Mouse (Mus musculus) C2C12 (cell line): ENCODE results near the gene Dock7.
A peak's percentile ranks its signal among the peaks of the same experiment; 100 is the strongest.

Experiments
- CEBPB ChIP-seq: IDR thresholded peaks from one replicate; pipeline ENCODE4 v1.6.1; 2011; ENCODE audit warnings: low read depth, mild to moderate bottlenecking, control low read depth, moderate library complexity
- CTCF ChIP-seq: IDR thresholded peaks from one replicate; pipeline ENCODE4 v1.5.1; 2011; ENCODE audit not compliant: control insufficient read depth, insufficient read depth, insufficient read length
- FOSL1 ChIP-seq: IDR thresholded peaks from one replicate; pipeline ENCODE4 v1.8.0; 2011; ENCODE audit warnings: mild to moderate bottlenecking, low read length; ENCODE audit not compliant: poor library complexity, insufficient read depth, severe bottlenecking
- MAX ChIP-seq: IDR thresholded peaks from one replicate; pipeline ENCODE4 v1.6.1; 2011; ENCODE audit warnings: mild to moderate bottlenecking, control low read depth
- MYOD1 ChIP-seq: IDR thresholded peaks from one replicate; pipeline ENCODE4 v1.6.1; 2011; ENCODE audit warnings: low read depth; ENCODE audit not compliant: control insufficient read depth, insufficient read length
- MYOG ChIP-seq: IDR thresholded peaks from one replicate; pipeline ENCODE4 v1.6.1; 2011; ENCODE audit not compliant: control insufficient read depth, insufficient read length; ENCODE audit errors: extremely low read depth
- USF1 ChIP-seq: IDR thresholded peaks from one replicate; pipeline ENCODE4 v1.6.1; 2011; ENCODE audit warnings: low read depth, mild to moderate bottlenecking, control low read depth, moderate library complexity

DNA sequence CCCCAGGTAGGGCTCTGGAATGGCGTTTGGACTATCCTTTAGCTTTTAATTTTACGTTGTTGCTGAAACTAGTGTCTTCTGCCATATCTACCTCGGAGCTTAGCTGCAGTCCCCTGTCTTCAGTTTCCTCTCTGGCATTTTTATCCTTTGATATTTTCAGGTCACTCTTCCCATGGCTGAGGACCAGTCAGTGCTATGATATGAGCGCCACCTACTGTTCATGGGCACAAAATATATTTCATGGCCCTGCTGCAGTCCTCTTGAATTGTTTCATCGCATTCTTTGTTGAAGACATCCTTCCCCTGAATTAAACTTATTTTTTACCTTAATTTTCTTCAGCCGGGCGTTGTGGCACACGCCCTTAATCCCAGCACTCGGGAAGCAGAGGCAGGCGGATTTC lies 233.6 kb downstream of the Dock7 start:
- TF ChIP-seq CTCF (peak; percentile 27), MYOG (no peak), MAX (no peak), USF1 (no peak), MYOD1 (no peak), FOSL1 (no peak), CEBPB (no peak)
